Mouse (Mus musculus): ENCODE measurements around the gene Cyp2t4. TPM values are rescaled to one million over a fixed set of nuclear protein-coding genes. Genes with fewer than 3 reads are reported as not detected.
A peak's percentile ranks its signal among the peaks of the same experiment; 100 is the strongest.

Gene Cyp2t4
- polyA plus RNA-seq, 1 experiment from 2014 or later = 0.27 TPM

DNA sequence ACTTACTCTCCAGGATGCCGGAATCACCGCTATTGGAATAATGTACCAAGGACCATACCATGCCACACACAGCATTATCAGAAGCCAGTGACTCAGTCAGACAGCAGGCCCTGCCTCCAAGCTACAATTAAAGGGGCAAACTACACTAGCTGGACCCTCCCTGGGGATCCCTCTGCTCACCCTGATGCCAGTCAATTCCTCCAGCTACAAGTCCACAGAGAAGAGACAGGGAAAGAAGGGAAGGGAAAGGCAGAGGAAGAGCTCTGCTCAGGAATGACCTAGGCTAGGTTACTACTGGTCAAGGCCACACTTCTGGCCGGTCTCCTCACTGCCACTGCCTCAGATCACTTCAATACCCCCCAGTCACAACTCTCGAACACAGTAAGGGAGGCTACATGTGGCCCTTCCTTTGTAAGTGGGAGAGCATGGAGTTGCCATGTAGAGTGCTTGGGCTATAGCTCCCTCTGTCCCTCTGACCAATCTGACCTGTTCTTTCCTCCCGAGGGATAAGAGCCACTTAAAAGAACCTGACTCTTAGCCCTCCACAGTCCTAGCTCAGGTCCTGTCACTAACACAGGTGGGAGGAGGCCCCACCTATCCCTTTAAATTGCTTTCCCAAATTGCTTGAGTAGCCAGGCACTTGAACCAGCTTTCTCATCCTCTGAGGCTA lies 9.4 kb downstream of the Cyp2t4 start:
- no peak overlapping the region for H3K27ac ChIP-seq (replicated peaks)
- H3K4me1 ChIP-seq = peaks cover 70% of the 10 kb centered on the region
- peaks cover 26% of the 10 kb centered on the region for H3K36me3 ChIP-seq
- H3K4me3 ChIP-seq = no peak overlapping the region
- ATAC-seq (replicated peaks) = no peak
- H3K27me3 ChIP-seq = no peaks in the 10 kb centered on the region
- H3K9me3 ChIP-seq = no peaks in the 10 kb centered on the region
- peak overlapping the region; percentile 85 for H3K4me2 ChIP-seq (replicated peaks)
- 93% methylated on average over 5 of the region's 5 CpGs for WGBS
- peak overlapping the region; percentile 7; the same call in 1 of the 2 replicates for H3K9ac ChIP-seq (replicated peaks)

- 0 out of 2 replicates have a peak overlapping the region, but pooled peaks have one; percentile 90 for H3K4me3 ChIP-seq
- no peak for ATAC-seq (replicated peaks)
- no peaks in the 10 kb centered on the region for H3K27me3 ChIP-seq
- peak overlapping the region; percentile 85 for H3K4me2 ChIP-seq (replicated peaks)
- peaks cover 21% of the 10 kb centered on the region for H3K36me3 ChIP-seq
- H3K4me1 ChIP-seq = peaks cover 70% of the 10 kb centered on the region
- no peaks in the 10 kb centered on the region for H3K9me3 ChIP-seq
- WGBS = 86% methylated on average over 5 of the region's 5 CpGs
- peak overlapping the region; percentile 7 for H3K9ac ChIP-seq (replicated peaks)
- no peak overlapping the region for H3K27ac ChIP-seq (replicated peaks)
These were observed 9.9 kb downstream of the Cyp2t4 start for GRCm38 (mm10) chr7:27163450-27163805.

DNA sequence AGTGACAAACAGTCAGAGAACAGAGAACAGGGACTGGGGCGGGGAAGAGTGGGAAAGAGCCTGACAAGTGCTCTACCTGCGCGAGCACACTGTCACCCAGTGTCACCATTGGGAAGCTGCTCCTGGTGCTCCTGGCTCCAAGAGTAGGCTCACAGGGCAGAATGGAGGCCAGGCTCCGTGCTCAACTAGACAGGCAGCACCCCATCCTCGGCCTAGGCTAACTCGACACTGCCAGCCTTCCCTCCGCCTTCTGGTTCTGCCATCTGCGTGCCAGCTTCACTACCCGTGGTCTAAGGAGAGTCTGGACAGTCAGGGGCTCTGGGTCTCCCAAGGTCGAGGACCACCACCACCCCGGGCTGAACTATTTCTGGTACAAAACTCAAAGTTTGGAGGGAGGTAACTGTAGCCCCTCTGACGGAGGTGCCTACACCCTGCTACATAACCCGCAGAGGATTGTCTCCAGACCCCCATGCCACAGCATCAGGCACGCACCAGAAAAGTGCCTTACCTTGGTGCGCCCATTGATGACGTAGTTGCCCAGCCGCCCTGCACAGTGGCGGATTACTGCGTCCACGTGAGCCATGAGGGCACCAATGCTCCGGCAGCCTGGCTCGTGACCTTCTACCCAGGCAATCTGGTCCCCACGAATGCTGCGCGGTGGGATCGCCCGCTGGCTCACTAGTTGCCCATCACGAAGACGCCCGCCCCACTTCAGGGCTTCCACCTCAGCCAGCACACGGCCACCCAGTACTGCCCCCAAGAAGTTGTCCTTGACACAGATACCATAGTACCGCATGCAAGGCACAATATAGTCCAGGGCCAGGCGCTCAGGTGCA lies 10.8 kb downstream of the Cyp2t4 start:
- Histone ChIP-seq H3K9ac (replicated peaks) (peak overlapping the region; percentile 86), H3K27me3 (no peaks in the 10 kb centered on the region), H3K4me2 (replicated peaks) (peak overlapping the region; percentile 85), H3K36me3 (peaks cover 12% of the 10 kb centered on the region; the same call in 1 of the 2 replicates), H3K4me3 (peak overlapping the region; percentile 90), H3K4me1 (peaks cover 70% of the 10 kb centered on the region), H3K27ac (replicated peaks) (no peak overlapping the region), H3K9me3 (no peaks in the 10 kb centered on the region)
- no peak for ATAC-seq (replicated peaks)
- 83% methylated on average over 33 of the region's 33 CpGs for WGBS

- peaks cover 11% of the 10 kb centered on the region; the same call in 1 of the 2 replicates for H3K36me3 ChIP-seq
- peak overlapping the region; percentile 86 for H3K9ac ChIP-seq (replicated peaks)
- peak overlapping the region; percentile 97 for H3K27ac ChIP-seq (replicated peaks)
- no peaks in the 10 kb centered on the region for H3K27me3 ChIP-seq
- H3K4me2 ChIP-seq (replicated peaks) = peak overlapping the region; percentile 85
- ATAC-seq (replicated peaks) = 0 out of 2 replicates have a peak, but pooled peaks have one; percentile 5
- WGBS = 74% methylated on average over 23 of the region's 23 CpGs
- H3K4me3 ChIP-seq = peak overlapping the region; percentile 90
- no peaks in the 10 kb centered on the region for H3K9me3 ChIP-seq
- peaks cover 63% of the 10 kb centered on the region for H3K4me1 ChIP-seq
These were observed 11.6 kb downstream of the Cyp2t4 start for GRCm38 (mm10) chr7:27165007-27165655.

GRCm38 (mm10) chr7:27165696-27166095 lies 12.2 kb downstream of the Cyp2t4 start:
- no peaks in the 10 kb centered on the region for H3K27me3 ChIP-seq
- 4% methylated on average over 8 of the region's 8 CpGs for whole genome bisulfite sequencing
- H3K4me1 ChIP-seq = peaks cover 58% of the 10 kb centered on the region
- H3K36me3 ChIP-seq = peaks cover 11% of the 10 kb centered on the region; the same call in 1 of the 2 replicates
- no peaks in the 10 kb centered on the region for H3K9me3 ChIP-seq
- ATAC-seq (replicated peaks) = 0 out of 2 replicates have a peak, but pooled peaks have one; percentile 5
- H3K4me2 ChIP-seq (replicated peaks) = peak overlapping the region; percentile 85
- peak overlapping the region; percentile 97 for H3K27ac ChIP-seq (replicated peaks)
- peak overlapping the region; percentile 90 for H3K4me3 ChIP-seq
- peak overlapping the region; percentile 86 for H3K9ac ChIP-seq (replicated peaks)

DNA sequence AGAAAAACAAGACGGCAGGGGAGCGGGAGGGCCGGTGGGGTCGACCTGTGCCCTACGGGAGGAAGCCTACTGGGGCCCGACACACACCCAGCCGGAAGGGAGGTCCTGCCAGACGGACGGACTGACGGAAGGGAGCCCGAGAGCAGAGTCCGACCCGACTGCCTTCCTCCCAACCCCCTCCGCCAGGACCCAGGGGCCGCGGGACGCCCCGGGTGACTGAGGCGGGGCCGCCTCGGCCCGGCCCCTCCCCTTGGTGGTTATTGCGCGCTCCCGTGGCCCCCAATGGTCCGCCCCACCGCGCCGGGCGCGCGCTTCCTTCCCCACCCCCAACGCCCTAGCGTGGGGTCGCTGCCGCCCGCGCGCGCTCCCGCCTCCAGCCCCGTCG lies 12.7 kb downstream of the Cyp2t4 start:
- Histone ChIP-seq H3K4me1 (peaks cover 52% of the 10 kb centered on the region), H3K4me3 (peak overlapping the region; percentile 90), H3K27me3 (no peaks in the 10 kb centered on the region), H3K9ac (replicated peaks) (peak overlapping the region; percentile 86), H3K36me3 (peaks cover 11% of the 10 kb centered on the region; the same call in 1 of the 2 replicates), H3K9me3 (no peaks in the 10 kb centered on the region), H3K27ac (replicated peaks) (peak overlapping the region; percentile 97), H3K4me2 (replicated peaks) (peak overlapping the region; percentile 85)
- peak; percentile 58 for ATAC-seq (replicated peaks)
- under 1% methylated on average over 42 of the region's 43 CpGs for WGBS

- peaks cover 11% of the 10 kb centered on the region for H3K36me3 ChIP-seq
- H3K27ac ChIP-seq (replicated peaks) = peak within 1 kb of the TSS; percentile 97
- peak; percentile 81 for ATAC-seq (replicated peaks)
- H3K4me1 ChIP-seq = peaks cover 47% of the 10 kb centered on the region
- H3K9ac ChIP-seq (replicated peaks) = peak within 1 kb of the TSS; percentile 86
- no peaks in the 10 kb centered on the region for H3K9me3 ChIP-seq
- H3K4me3 ChIP-seq = peak within 1 kb of the TSS; percentile 90
- H3K4me2 ChIP-seq (replicated peaks) = peak within 1 kb of the TSS; percentile 85
- H3K27me3 ChIP-seq = no peaks in the 10 kb centered on the region
- 1% methylated on average over 60 of the region's 61 CpGs for WGBS
These were observed 13.3 kb downstream of the Cyp2t4 start, which contains the start of gene Egln2 for GRCm38 (mm10) chr7:27166614-27167474. Gene Egln2, minus strand, starts transcription at chr7:27166802.

- no peaks in the 10 kb centered on the region for H3K9me3 ChIP-seq
- peak overlapping the region; percentile 97 for H3K27ac ChIP-seq (replicated peaks)
- H3K36me3 ChIP-seq = peaks cover 16% of the 10 kb centered on the region
- H3K4me3 ChIP-seq = peak overlapping the region; percentile 90
- peak overlapping the region; percentile 86 for H3K9ac ChIP-seq (replicated peaks)
- H3K4me1 ChIP-seq = peaks cover 40% of the 10 kb centered on the region
- WGBS = 75% methylated on average over 11 of the region's 11 CpGs
- peak overlapping the region; percentile 85 for H3K4me2 ChIP-seq (replicated peaks)
- H3K27me3 ChIP-seq = no peaks in the 10 kb centered on the region
- no peak for ATAC-seq (replicated peaks)
These were observed 14.1 kb downstream of the Cyp2t4 start for GRCm38 (mm10) chr7:27167475-27168094.

DNA sequence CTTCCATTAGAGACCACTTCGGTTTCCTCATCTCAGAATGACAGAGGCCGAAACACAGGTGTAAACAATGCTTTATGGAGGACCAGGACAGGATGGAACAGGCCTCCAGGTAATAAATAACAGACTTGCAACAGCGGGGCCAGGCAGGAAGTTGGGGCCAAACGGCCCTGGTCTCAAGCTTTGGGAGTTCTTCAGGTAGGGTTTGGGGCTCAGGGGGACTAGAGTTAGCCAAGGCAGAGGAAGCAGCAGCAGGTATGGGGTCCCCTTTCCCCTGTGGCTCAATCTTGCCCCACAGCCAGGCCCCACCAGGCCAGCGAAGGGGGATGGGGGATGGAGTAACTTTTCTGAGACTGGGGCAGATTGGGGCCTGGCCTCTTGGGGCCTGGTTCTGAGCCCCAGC lies 14.9 kb downstream of the Cyp2t4 start:
- H3K36me3 ChIP-seq = peaks cover 23% of the 10 kb centered on the region
- no peaks in the 10 kb centered on the region for H3K27me3 ChIP-seq
- no peak overlapping the region for H3K9ac ChIP-seq (replicated peaks)
- ATAC-seq (replicated peaks) = no peak
- H3K27ac ChIP-seq (replicated peaks) = no peak overlapping the region
- H3K4me1 ChIP-seq = peaks cover 32% of the 10 kb centered on the region
- 97% methylated on average over 5 of the region's 5 CpGs for WGBS
- H3K4me3 ChIP-seq = no peak overlapping the region
- no peak overlapping the region for H3K4me2 ChIP-seq (replicated peaks)
- no peaks in the 10 kb centered on the region for H3K9me3 ChIP-seq

GRCm38 (mm10) chr7:27170981-27171380 lies 17.5 kb downstream of the Cyp2t4 start:
- H3K27me3 ChIP-seq = no peaks in the 10 kb centered on the region
- no peak overlapping the region for H3K4me3 ChIP-seq
- 91% methylated on average over 3 of the region's 3 CpGs for WGBS
- ATAC-seq (replicated peaks) = no peak
- H3K27ac ChIP-seq (replicated peaks) = no peak overlapping the region
- H3K9ac ChIP-seq (replicated peaks) = no peak overlapping the region
- no peak overlapping the region for H3K4me2 ChIP-seq (replicated peaks)
- peaks cover 8% of the 10 kb centered on the region for H3K4me1 ChIP-seq
- no peaks in the 10 kb centered on the region for H3K9me3 ChIP-seq
- H3K36me3 ChIP-seq = peaks cover 34% of the 10 kb centered on the region

GRCm38 (mm10) chr7:27174496-27174895 lies 21.0 kb downstream of the Cyp2t4 start:
- Histone ChIP-seq H3K27ac (replicated peaks) (no peak overlapping the region), H3K36me3 (peaks cover 34% of the 10 kb centered on the region)
- WGBS = 93% methylated on average over 15 of the region's 15 CpGs

More at GRCm38 (mm10) chr7:27174496-27174895, 21.0 kb downstream of the Cyp2t4 start:
- no peaks in the 10 kb centered on the region for H3K27me3 ChIP-seq
- no peak overlapping the region for H3K4me2 ChIP-seq (replicated peaks)
- no peaks in the 10 kb centered on the region for H3K9me3 ChIP-seq
- no peak overlapping the region for H3K9ac ChIP-seq (replicated peaks)
- H3K4me1 ChIP-seq = peaks cover 13% of the 10 kb centered on the region
- no peak for ATAC-seq (replicated peaks)
- H3K4me3 ChIP-seq = no peak overlapping the region
